Mouse (Mus musculus): Measurements from ENCODE around the gene Cym. TPM values are rescaled to one million over a fixed set of nuclear protein-coding genes. Genes with fewer than 3 reads are reported as not detected.

The Cym gene
- polyA plus RNA-seq, 1 experiment from 2014 or later: 1.2 TPM

- no peak within 1 kb of the TSS for H3K4me3 ChIP-seq (replicated peaks; ENCODE audit: low read depth, low read length)
- H3K4me2 ChIP-seq (ENCODE audit: low read length): no peak within 1 kb of the TSS
- DNase-seq (ENCODE audit: low spot score) (no peak), ATAC-seq (replicated peaks; ENCODE audit: low FRiP score, low read depth) (no peak)
- H3K9ac ChIP-seq (ENCODE audit: low read depth, low read length): no peak within 1 kb of the TSS
- no peaks in the 10 kb centered on the region for H3K9me3 ChIP-seq (replicated peaks; ENCODE audit: low read length)
- H3K36me3 ChIP-seq (ENCODE audit: insufficient read depth, low read length): no peaks in the 10 kb centered on the region
- H3K27me3 ChIP-seq (ENCODE audit: insufficient read depth, low read length): no peaks in the 10 kb centered on the region
- TF ChIP-seq CTCF (IDR thresholded peaks at IDR 0.05; ENCODE audit: low read depth): no peak
- no peaks in the 10 kb centered on the region for H3K4me1 ChIP-seq (replicated peaks; ENCODE audit: insufficient read depth, low read length)
- 87% methylated on average over 9 of the region's 9 CpGs for WGBS
- no peak within 1 kb of the TSS for H3K27ac ChIP-seq
Observed at GRCm38 (mm10) chr3:107239607-107240006, 18.1 kb upstream of the Cym start, which contains the start of gene Prok1. Prok1 (minus strand) TSS chr3:107239707.

- H3K36me3 ChIP-seq (ENCODE audit: insufficient read depth, low read length): no peaks in the 10 kb centered on the region
- no peak overlapping the region for H3K4me2 ChIP-seq (ENCODE audit: low read length)
- WGBS: 83% methylated on average over 8 of the region's 8 CpGs
- TF ChIP-seq CTCF (IDR thresholded peaks at IDR 0.05; ENCODE audit: low read depth): no peak
- H3K9me3 ChIP-seq (replicated peaks; ENCODE audit: low read length): no peaks in the 10 kb centered on the region
- H3K4me1 ChIP-seq (replicated peaks; ENCODE audit: insufficient read depth, low read length): no peaks in the 10 kb centered on the region
- no peak overlapping the region for H3K4me3 ChIP-seq (replicated peaks; ENCODE audit: low read depth, low read length)
- DNase-seq (ENCODE audit: low spot score) (no peak), ATAC-seq (replicated peaks; ENCODE audit: low FRiP score, low read depth) (no peak)
- no peak overlapping the region for H3K27ac ChIP-seq
- H3K9ac ChIP-seq (ENCODE audit: low read depth, low read length): no peak overlapping the region
- no peaks in the 10 kb centered on the region for H3K27me3 ChIP-seq (ENCODE audit: insufficient read depth, low read length)
Observed at GRCm38 (mm10) chr3:107238471-107238980, 17.0 kb upstream of the Cym start.

- DNase-seq (ENCODE audit: low spot score) (no peak), ATAC-seq (replicated peaks; ENCODE audit: low FRiP score, low read depth) (no peak)
- no peak overlapping the region for H3K9ac ChIP-seq (ENCODE audit: low read depth, low read length)
- no peak overlapping the region for H3K27ac ChIP-seq
- H3K36me3 ChIP-seq (ENCODE audit: insufficient read depth, low read length): no peaks in the 10 kb centered on the region
- no peaks in the 10 kb centered on the region for H3K27me3 ChIP-seq (ENCODE audit: insufficient read depth, low read length)
- 55% methylated on average over 2 of the region's 2 CpGs for WGBS
- 0 out of 2 replicates have a peak, but pooled peaks cover 3% of the 10 kb centered on the region for H3K4me1 ChIP-seq (replicated peaks; ENCODE audit: insufficient read depth, low read length)
- H3K4me3 ChIP-seq (replicated peaks; ENCODE audit: low read depth, low read length): no peak overlapping the region
- H3K4me2 ChIP-seq (ENCODE audit: low read length): no peak overlapping the region
- TF ChIP-seq CTCF (IDR thresholded peaks at IDR 0.05; ENCODE audit: low read depth): no peak
- H3K9me3 ChIP-seq (replicated peaks; ENCODE audit: low read length): no peaks in the 10 kb centered on the region
Observed at GRCm38 (mm10) chr3:107238051-107238450, 16.5 kb upstream of the Cym start.

GRCm38 (mm10) chr3:107233945-107234344 lies 12.4 kb upstream of the Cym start:
- no peak overlapping the region for H3K4me2 ChIP-seq (ENCODE audit: low read length)
- DNase-seq (ENCODE audit: low spot score) (no peak), ATAC-seq (replicated peaks; ENCODE audit: low FRiP score, low read depth) (no peak)
- no peak for TF ChIP-seq CTCF (IDR thresholded peaks at IDR 0.05; ENCODE audit: low read depth)
- no peak overlapping the region for H3K4me3 ChIP-seq (replicated peaks; ENCODE audit: low read depth, low read length)
- H3K36me3 ChIP-seq (ENCODE audit: insufficient read depth, low read length): no peaks in the 10 kb centered on the region
- WGBS: 32% methylated on average over 2 of the region's 2 CpGs
- H3K4me1 ChIP-seq (replicated peaks; ENCODE audit: insufficient read depth, low read length): 0 out of 2 replicates have a peak, but pooled peaks cover 3% of the 10 kb centered on the region
- H3K9me3 ChIP-seq (replicated peaks; ENCODE audit: low read length): no peaks in the 10 kb centered on the region
- H3K27ac ChIP-seq: no peak overlapping the region
- H3K27me3 ChIP-seq (ENCODE audit: insufficient read depth, low read length): no peaks in the 10 kb centered on the region
- no peak overlapping the region for H3K9ac ChIP-seq (ENCODE audit: low read depth, low read length)

GRCm38 (mm10) chr3:107233351-107233813 lies 11.8 kb upstream of the Cym start:
- 8% methylated on average over 11 of the region's 11 CpGs for WGBS
- no peak; the same call in 1 of the 2 replicates for ATAC-seq (replicated peaks; ENCODE audit: low FRiP score, low read depth)
- H3K4me2 ChIP-seq (ENCODE audit: low read length): no peak overlapping the region; the same call in 1 of the 2 replicates

DNA sequence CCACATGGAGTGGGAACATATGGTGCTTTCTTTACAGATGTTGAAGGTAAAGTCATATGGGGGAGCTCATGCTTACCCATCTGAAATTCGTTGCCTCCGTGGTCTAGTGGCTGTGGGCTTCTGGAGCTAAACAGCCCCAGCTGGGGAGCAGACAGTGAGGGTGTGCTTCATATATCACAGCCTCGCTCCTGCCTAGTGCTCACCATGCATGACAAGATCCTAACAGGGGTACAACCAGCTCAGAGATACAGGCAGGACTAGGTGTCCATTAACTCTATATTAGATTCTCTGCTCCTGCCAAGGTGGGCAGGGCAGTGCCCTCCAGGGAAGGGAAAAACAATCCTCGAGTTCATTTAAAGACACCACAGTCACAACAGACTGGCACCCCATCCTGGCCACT lies 9.7 kb upstream of the Cym start:
- no peak for DNase-seq (ENCODE audit: low spot score)
- no peak for ATAC-seq (replicated peaks; ENCODE audit: low FRiP score, low read depth)

More at GRCm38 (mm10) chr3:107233351-107233813, 11.8 kb upstream of the Cym start:
- TF ChIP-seq CTCF (IDR thresholded peaks at IDR 0.05; ENCODE audit: low read depth): peak; percentile 99
- Histone ChIP-seq H3K4me1 (replicated peaks; ENCODE audit: insufficient read depth, low read length) (0 out of 2 replicates have a peak, but pooled peaks cover 3% of the 10 kb centered on the region), H3K9ac (ENCODE audit: low read depth, low read length) (no peak overlapping the region), H3K9me3 (replicated peaks; ENCODE audit: low read length) (no peaks in the 10 kb centered on the region), H3K36me3 (ENCODE audit: insufficient read depth, low read length) (no peaks in the 10 kb centered on the region), H3K27ac (no peak overlapping the region), H3K4me3 (replicated peaks; ENCODE audit: low read depth, low read length) (no peak overlapping the region), H3K27me3 (ENCODE audit: insufficient read depth, low read length) (no peaks in the 10 kb centered on the region)
- DNase-seq (ENCODE audit: low spot score): peak; percentile 93

More for the DNA sequence above, 9.7 kb upstream of the Cym start:
- whole genome bisulfite sequencing: 20% methylated on average over 4 of the region's 4 CpGs
- Histone ChIP-seq H3K9ac (ENCODE audit: low read depth, low read length) (no peak overlapping the region), H3K4me2 (ENCODE audit: low read length) (no peak overlapping the region), H3K27me3 (ENCODE audit: insufficient read depth, low read length) (no peaks in the 10 kb centered on the region), H3K36me3 (ENCODE audit: insufficient read depth, low read length) (no peaks in the 10 kb centered on the region), H3K4me1 (replicated peaks; ENCODE audit: insufficient read depth, low read length) (0 out of 2 replicates have a peak, but pooled peaks cover 3% of the 10 kb centered on the region), H3K4me3 (replicated peaks; ENCODE audit: low read depth, low read length) (no peak overlapping the region), H3K9me3 (replicated peaks; ENCODE audit: low read length) (no peaks in the 10 kb centered on the region), H3K27ac (no peak overlapping the region)
- TF ChIP-seq CTCF (IDR thresholded peaks at IDR 0.05; ENCODE audit: low read depth): no peak

All from kidney, postnatal 0 days (tissue).